Mouse (Mus musculus) brown adipose tissue, adult 24 weeks (tissue): ENCODE measurements at regions not wholly inside any gene's neighbourhood (a gene's known extent, or its start where the extent isn't known, plus 50 kb on each side); places are given as distances from the start of the nearest gene placed in this dataset.

Experiments
- H3K27ac ChIP-seq: fragments of 200-500 bp; replicated peaks from 2 replicates; pipeline ENCODE4 v1.5.1; 2012; ENCODE audit warnings: low read depth, mild to moderate bottlenecking, low read length
- H3K4me1 ChIP-seq: fragments of 200-500 bp; 2 replicates; pipeline ENCODE4 v1.6.1; 2012; ENCODE audit warnings: low read length, mixed read lengths; ENCODE audit not compliant: control insufficient read depth, insufficient read depth, insufficient read length
- H3K4me3 ChIP-seq: fragments of 200-500 bp; 2 replicates; pipeline ENCODE4 v1.5.1; 2012; ENCODE audit warnings: low read depth, mild to moderate bottlenecking, low read length, moderate library complexity; ENCODE audit not compliant: insufficient read depth

DNA sequence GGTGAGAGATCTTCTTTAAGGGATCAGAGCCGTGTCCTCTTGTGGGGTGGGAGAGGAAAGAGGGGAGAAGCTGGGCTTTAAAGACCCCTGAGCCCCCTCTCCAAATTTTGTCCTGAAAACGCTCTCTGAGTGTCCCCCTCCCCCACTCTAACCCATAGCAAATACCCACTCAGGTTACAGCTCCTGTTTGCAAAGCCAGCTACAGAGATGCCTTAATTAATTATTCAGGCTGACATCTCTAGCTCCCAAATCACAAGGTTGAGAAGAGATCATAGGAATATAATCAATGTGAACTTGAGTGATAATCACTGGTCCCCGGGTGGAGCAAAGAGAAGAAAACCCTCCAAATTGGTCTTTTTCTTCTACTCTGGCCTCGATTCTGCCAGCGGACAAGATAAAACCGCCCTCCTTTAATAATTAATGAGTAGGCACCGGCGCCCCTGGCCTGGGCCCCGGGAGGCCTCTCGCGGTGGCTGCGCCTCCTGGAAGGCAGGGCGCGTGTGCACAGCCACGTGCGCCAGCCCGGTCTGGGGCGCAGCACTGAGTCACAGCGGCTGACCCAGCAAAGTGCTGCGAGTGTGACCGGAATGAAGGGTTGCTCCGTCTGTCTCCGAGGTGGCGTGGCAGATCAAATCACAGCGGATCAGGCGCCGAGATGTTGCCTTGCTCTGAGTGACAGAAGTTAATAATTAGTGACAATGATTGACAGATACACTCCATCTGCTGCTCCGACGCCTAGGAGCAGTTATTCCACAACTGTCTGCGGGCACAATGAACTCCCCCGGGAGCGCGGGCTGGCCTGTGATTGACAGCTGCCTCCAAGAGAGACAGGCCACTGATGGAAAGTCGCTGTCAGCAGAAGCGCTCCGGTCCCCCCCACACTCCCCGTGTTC lies 72.7 kb upstream of the 4930535I16Rik start:
- Histone ChIP-seq H3K4me3 (no peak overlapping the region), H3K4me1 (no peaks in the 10 kb centered on the region), H3K27ac (no peak overlapping the region)
